Mouse (Mus musculus): Measurements from ENCODE around the gene Ltn1. TPM values are rescaled to one million over a fixed set of nuclear protein-coding genes. Genes with fewer than 3 reads are reported as not detected.

The Ltn1 gene
- 17.9 and 20.3 TPM in 2 replicates for polyA plus RNA-seq (2012; rRNA removed)

GRCm38 (mm10) chr16:87432033-87432814 lies at the start of gene Ltn1:
Gene Ltn1, minus strand, starts transcription at chr16:87432612.

GRCm38 (mm10) chr16:87454419-87455179 lies 22.2 kb upstream of the Ltn1 start, which contains the start of gene Usp16:
Gene Usp16, plus strand, starts transcription at chr16:87454703.

GRCm38 (mm10) chr16:87440184-87440686 lies 7.8 kb upstream of the Ltn1 start, which contains the start of gene Rwdd2b:
Gene Rwdd2b, minus strand, starts transcription at chr16:87440573.

GRCm38 (mm10) chr16:87354075-87354583 lies 78.3 kb downstream of the Ltn1 start, which contains the start of gene N6amt1:
Gene N6amt1, plus strand, starts transcription at chr16:87354185.

Other genes starting within 250 kb of the Ltn1 start
- 19.0 and 20.1 TPM in 2 replicates for gene N6amt1, start 78.4 kb downstream of the Ltn1 start, polyA plus RNA-seq (2012; rRNA removed)
- gene Rwdd2b, start 8.0 kb upstream of the Ltn1 start, polyA plus RNA-seq (2012; rRNA removed): 10.1 and 10.9 TPM in 2 replicates
- gene Usp16, start 22.1 kb upstream of the Ltn1 start, polyA plus RNA-seq (2012; rRNA removed): 64.3 and 69.9 TPM in 2 replicates
- 207 and 214 TPM in 2 replicates for gene Cct8, start 63.3 kb upstream of the Ltn1 start, polyA plus RNA-seq (2012; rRNA removed)
- gene Map3k7cl, start 120.7 kb upstream of the Ltn1 start, polyA plus RNA-seq (2012; rRNA removed): 0.56 and 1.0 TPM in 2 replicates